Mouse (Mus musculus): ENCODE measurements at regions not wholly inside any gene's neighbourhood (a gene's known extent, or its start where the extent isn't known, plus 50 kb on each side); places are given as distances from the start of the nearest gene placed in this dataset.

- TF ChIP-seq CTCF (IDR thresholded peaks at IDR 0.05; ENCODE audit: insufficient read depth, low read depth, low read length) (no peak), POLR2A (IDR thresholded peaks at IDR 0.05; ENCODE audit: insufficient read depth, low read depth, low read length) (no peak)
Observed at GRCm38 (mm10) chr9:41804711-41805331, 319.3 kb downstream of the Sorl1 start.
